In the genomic region with DNA sequence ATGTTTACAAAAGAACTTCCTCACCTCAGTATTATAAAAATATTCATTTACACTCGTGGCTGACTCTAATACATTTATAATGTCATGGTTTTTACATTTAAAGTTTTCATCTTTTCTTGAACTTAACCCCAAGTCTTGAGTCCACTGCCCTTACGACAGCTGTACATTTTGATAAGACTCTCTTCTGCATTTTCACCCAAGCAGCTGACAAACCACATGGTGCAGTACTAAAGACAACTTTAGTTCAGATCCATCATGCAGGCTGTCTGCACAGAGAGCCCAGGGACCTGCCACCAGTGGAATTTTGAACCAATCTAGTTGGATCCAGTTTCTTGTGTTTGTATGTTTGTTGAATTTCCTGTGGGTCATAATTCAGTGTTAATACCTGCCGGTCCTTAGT, we compare ENCODE assay signal across 31 mouse cellular contexts. TPM values are rescaled to one million over a fixed set of nuclear protein-coding genes. Genes with fewer than 3 reads are reported as not detected.
DNase-seq lines count a peak whose midpoint lies in the region; ATAC-seq and TF ChIP-seq lines count a peak whose summit lies in the region.
"Had no signal": no experiment of that assay in that cellular context is flagged by ENCODE, and none has a peak within 500 bp of the region (broad histone marks: within the 10 kb centered on the region; RNA-seq: fewer than 3 reads in every experiment).

No protein-coding gene starts in this region.

- H3K4me2 ChIP-seq in liver, embryonic 14.5 days (ENCODE audit: low read depth) = no peak overlapping the region
- H3K4me2 ChIP-seq: forebrain, embryonic 13.5 days; intestine, embryonic 15.5 days; kidney, embryonic 15.5 days; limb, embryonic 12.5 days; neural tube, embryonic 13.5 days; stomach, embryonic 15.5 days had no signal

- DNase-seq in c-Kit-negative CD71-positive TER-119-positive erythroid progenitor cells, embryonic 14.5 days (ENCODE audit: low read depth, low spot score) = peak; percentile 9
- peak; percentile 20 to 47 (median 35) for DNase-seq in liver, embryonic 14.5 days (ENCODE audit: low read depth in 3 of 3, low spot score in 3 of 3)
- no peak for DNase-seq in spleen, adult 18-20 months
- no peak for DNase-seq in cerebellum, postnatal 25 days
- no peak for DNase-seq in kidney, adult 9 months
- DNase-seq in kidney, adult 8-10 months = no peak
- DNase-seq: adrenal gland, adult 8-10 months; cerebellum, adult 9-10 months; kidney, postnatal 36 days; layer of hippocampus, postnatal 36 days; lung, adult 2 months; retina, postnatal 1 day; right cerebral cortex, postnatal 25 days; thymus, adult 18-20 months; thymus, postnatal 36 days had no signal

- no peaks in the 10 kb centered on the region for H3K27me3 ChIP-seq in liver, embryonic 14.5 days (ENCODE audit: control insufficient read depth, insufficient read depth, low read length)
- H3K27me3 ChIP-seq: forebrain, embryonic 13.5 days; intestine, embryonic 15.5 days; kidney, embryonic 15.5 days; limb, embryonic 12.5 days; megakaryocyte, embryonic 14.5 days; neural tube, embryonic 13.5 days; stomach, embryonic 15.5 days had no signal

- peak; percentile 65 for ATAC-seq in erythroid progenitor cell, adult 5-6 weeks (replicated peaks; ENCODE audit: low FRiP score, poor library complexity, severe bottlenecking)
- ATAC-seq in liver, embryonic 14.5 days (ENCODE audit: insufficient read depth) = peak; percentile 85; the same call in 1 of the 2 replicates
- ATAC-seq: forebrain, embryonic 13.5 days; hindbrain, embryonic 16.5 days; intestine, embryonic 15.5 days; midbrain, embryonic 16.5 days had no signal

- H3K4me3 ChIP-seq in liver, embryonic 14.5 days (ENCODE audit: insufficient read depth in 1 of 2, low read depth in 2 of 2, low read length in 2 of 2) = no peak overlapping the region
- H3K4me3 ChIP-seq: embryonic facial prominence, embryonic 10.5 days; forebrain, embryonic 13.5 days; heart, embryonic 10.5 days; hindbrain, embryonic 10.5 days; intestine, embryonic 15.5 days; kidney, embryonic 15.5 days; limb, embryonic 12.5 days; megakaryocyte, embryonic 14.5 days; myocyte; neural tube, embryonic 13.5 days; stomach, embryonic 15.5 days had no signal

- H3K9me3 ChIP-seq in liver, embryonic 14.5 days (ENCODE audit: control insufficient read depth, low read length) = no peaks in the 10 kb centered on the region
- H3K9me3 ChIP-seq: embryonic facial prominence, embryonic 10.5 days; forebrain, embryonic 13.5 days; heart, embryonic 10.5 days; hindbrain, embryonic 10.5 days; intestine, embryonic 15.5 days; kidney, embryonic 15.5 days; limb, embryonic 12.5 days; neural tube, embryonic 13.5 days; stomach, embryonic 15.5 days had no signal

- no peak overlapping the region for H3K9ac ChIP-seq in liver, embryonic 14.5 days (replicated peaks)
- H3K9ac ChIP-seq: forebrain, embryonic 13.5 days; intestine, embryonic 15.5 days; kidney, embryonic 15.5 days; limb, embryonic 12.5 days; neural tube, embryonic 13.5 days; stomach, embryonic 15.5 days had no signal

- WGBS in liver, embryonic 14.5 days (ENCODE audit: insufficient replicate concordance) = 24% methylated on average over 3 of the region's 3 CpGs

- H3K4me1 ChIP-seq in liver, embryonic 14.5 days (replicated peaks; ENCODE audit: control insufficient read depth in 2 of 2, insufficient read depth in 2 of 2, low read length in 1 of 2) = peaks cover 0 to 11% of the 10 kb centered on the region in 2 experiments; a peak in 2 of 4 replicates
- H3K4me1 ChIP-seq: embryonic facial prominence, embryonic 10.5 days; forebrain, embryonic 13.5 days; heart, embryonic 10.5 days; hindbrain, embryonic 10.5 days; intestine, embryonic 15.5 days; kidney, embryonic 15.5 days; limb, embryonic 12.5 days; neural tube, embryonic 13.5 days; stomach, embryonic 15.5 days had no signal

- TF ChIP-seq CTCF in liver, embryonic 14.5 days (IDR thresholded peaks at IDR 0.05; ENCODE audit: low read depth) = no peak

- no peak overlapping the region for H3K27ac ChIP-seq in liver, embryonic 14.5 days
- H3K27ac ChIP-seq: embryonic facial prominence, embryonic 10.5 days; forebrain, embryonic 13.5 days; heart, embryonic 10.5 days; hindbrain, embryonic 10.5 days; intestine, embryonic 15.5 days; kidney, embryonic 15.5 days; limb, embryonic 12.5 days; neural tube, embryonic 13.5 days; stomach, embryonic 15.5 days had no signal

- H3K36me3 ChIP-seq in liver, embryonic 14.5 days (replicated peaks; ENCODE audit: control insufficient read depth, insufficient read depth, low read depth) = no peaks in the 10 kb centered on the region
- H3K36me3 ChIP-seq: embryonic facial prominence, embryonic 10.5 days; heart, embryonic 10.5 days; hindbrain, embryonic 10.5 days; intestine, embryonic 15.5 days; kidney, embryonic 15.5 days; limb, embryonic 12.5 days; neural tube, embryonic 13.5 days; stomach, embryonic 15.5 days had no signal

- TF ChIP-seq EP300 in liver, embryonic 14.5 days (IDR thresholded peaks at IDR 0.05; ENCODE audit: low read depth) = no peak

RNA-seq across cellular contexts. Expression of gene Gm2000, which starts 21.0 kb away (rescaled TPM):
- 389 and 586 TPM in 2 replicates for total RNA-seq in erythroid progenitor cell, adult 5-6 weeks (2015; ENCODE audit: low replicate concordance)
- total RNA-seq in erythroid progenitor cell, adult 5-6 weeks (2017; ENCODE audit: low replicate concordance) = 571 and 609 TPM in 2 replicates
- 150 and 744 TPM in 2 replicates for polyA plus RNA-seq in liver, embryonic 14.5 days (2012; rRNA removed)
- polyA plus RNA-seq in liver, embryonic 14.5 days (2014; fragmentation: Nextera tagmentation; extraction: Ambion mirVana) = 677 and 682 TPM in 2 replicates

RNA-seq across cellular contexts. Expression of gene Axdnd1, which starts 34.1 kb away (rescaled TPM):
- total RNA-seq in erythroid progenitor cell, adult 5-6 weeks (2015; ENCODE audit: low replicate concordance) = not detected in 2 replicates
- not detected in 2 replicates for total RNA-seq in erythroid progenitor cell, adult 5-6 weeks (2017; ENCODE audit: low replicate concordance)
- polyA plus RNA-seq in liver, embryonic 14.5 days (2012; rRNA removed) = 0.06 TPM in 1 of 2 replicates, not detected in the other
- 0.06 and 0.09 TPM in 2 replicates for polyA plus RNA-seq in liver, embryonic 14.5 days (2014; fragmentation: Nextera tagmentation; extraction: Ambion mirVana)
- total RNA-seq: gastrocnemius, adult 18-20 months had no signal
- polyA plus RNA-seq: heart, postnatal 0 days had no signal

Comparison
In these comparisons a context has a peak if more than half of its experiments do, and no peak if none do; other contexts are left out.
1. DNase-seq: peak in c-Kit-negative CD71-positive TER-119-positive erythroid progenitor cells, embryonic 14.5 days (single experiment) and liver, embryonic 14.5 days (3 of 3); none in spleen, adult 18-20 months (0 of 2), cerebellum, postnatal 25 days (0 of 2), kidney, adult 9 months (single experiment) and kidney, adult 8-10 months (0 of 2).